Mouse (Mus musculus) heart, embryonic 14.5 days (tissue): ENCODE measurements around the gene Ggcx. TPM values are rescaled to one million over a fixed set of nuclear protein-coding genes. Genes with fewer than 3 reads are reported as not detected.
"Not testable (repeated sequence)": the region's sequence is repeated elsewhere in the genome, so short reads cannot be mapped to it uniquely, and the experiment has no call there.

Source experiments
- ATAC-seq: fragments of 200-750 bp; cut with Nextera tagmentation; 2 replicates; pipeline ENCODE4 v1.8.0; 2017; ENCODE audit warnings: low read depth, moderate TSS enrichment; ENCODE audit not compliant: insufficient number of reproducible peaks, insufficient read depth, low FRiP score
- H3K27ac ChIP-seq, 2 experiments: fragments of 200-500 bp in 1 of 2; fragments of 300-500 bp in 1 of 2; sonication (generic) in 1 of 2; replicated peaks in 1 of 2; 2 replicates each; pipeline ENCODE4 v1.5.1; 2012 to 2014; ENCODE audit warnings: low read depth in 2 of 2, low read length in 2 of 2, control low read depth in 1 of 2, mild to moderate bottlenecking in 1 of 2, mixed read lengths in 1 of 2; ENCODE audit not compliant: control insufficient read depth in 1 of 2, insufficient read depth in 1 of 2
- H3K27me3 ChIP-seq: fragments of 300-500 bp; sonication (generic); 2 replicates; pipeline ENCODE4 v1.6.1; 2014; ENCODE audit warnings: mild to moderate bottlenecking, low read length, control low read depth; ENCODE audit not compliant: control insufficient read depth, insufficient read depth
- H3K36me3 ChIP-seq: fragments of 300-500 bp; sonication (generic); 2 replicates; pipeline ENCODE4 v1.6.1; 2014; ENCODE audit warnings: mild to moderate bottlenecking, control low read depth, low read length, mixed read lengths; ENCODE audit not compliant: control insufficient read depth, insufficient read depth
- H3K4me1 ChIP-seq, 2 experiments: fragments of 200-500 bp in 1 of 2; fragments of 300-500 bp in 1 of 2; sonication (generic) in 1 of 2; 2 replicates each; pipeline ENCODE4 v1.6.1; 2012 to 2014; ENCODE audit warnings: low read length in 2 of 2, control low read depth in 1 of 2, mixed read lengths in 1 of 2; ENCODE audit not compliant: control insufficient read depth in 2 of 2, insufficient read depth in 2 of 2
- H3K4me2 ChIP-seq: fragments of 300-500 bp; sonication (generic); 2 replicates; pipeline ENCODE4 v1.6.1; 2014; ENCODE audit warnings: mild to moderate bottlenecking, low read length
- H3K4me3 ChIP-seq, 2 experiments: fragments of 200-500 bp in 1 of 2; fragments of 300-500 bp in 1 of 2; sonication (generic) in 1 of 2; 2 replicates each; pipeline ENCODE4 v1.5.1; 2012 to 2014; ENCODE audit warnings: low read length in 2 of 2, mild to moderate bottlenecking in 2 of 2, control low read depth in 1 of 2, low read depth in 1 of 2, moderate library complexity in 1 of 2; ENCODE audit not compliant: control insufficient read depth in 1 of 2, insufficient read depth in 1 of 2
- H3K9ac ChIP-seq: fragments of 300-500 bp; sonication (generic); 2 replicates; pipeline ENCODE4 v1.6.1; 2014; ENCODE audit warnings: mild to moderate bottlenecking, low read length
- H3K9me3 ChIP-seq: fragments of 300-500 bp; sonication (generic); 2 replicates; pipeline ENCODE4 v1.6.1; 2016; ENCODE audit warnings: low read length, control low read depth; ENCODE audit not compliant: control insufficient read depth
- WGBS: fragments of 180-500 bp; shearing (Covaris S2); extraction: QIAGEN DNeasy Blood & Tissue Kit; methylation state at CpG from one replicate; pipeline ENCODE4 v1.1.7; 2014; 5-methylcytosine and 5-hydroxymethylcytosine counted together
- polyA plus RNA-seq: library from polyadenylated mRNA; unstranded; fragments of >200 nt; fragmentation: Nextera tagmentation; extraction: Ambion mirVana; gene quantifications from 2 replicates; pipeline ENCODE4 v1.2.1, GENCODE M21; 2014

Gene Ggcx
- polyA plus RNA-seq, 1 experiment from 2014 or later = 24.1 TPM

GRCm38 (mm10) chr6:72466171-72466570 lies 52.1 kb downstream of the Ggcx start:
- H3K27ac ChIP-seq = no peak overlapping the region
- peaks cover 0 to 2% of the 10 kb centered on the region in 2 experiments; a peak in 1 of 4 replicates for H3K4me1 ChIP-seq
- no peak for ATAC-seq
- H3K27me3 ChIP-seq = no peaks in the 10 kb centered on the region
- no peaks in the 10 kb centered on the region for H3K9me3 ChIP-seq
- no peak overlapping the region for H3K4me2 ChIP-seq
- no peak overlapping the region for H3K4me3 ChIP-seq
- no peak overlapping the region for H3K9ac ChIP-seq
- H3K36me3 ChIP-seq = no peaks in the 10 kb centered on the region
- 80% methylated on average over 4 of the region's 4 CpGs for WGBS

- no peaks in the 10 kb centered on the region for H3K36me3 ChIP-seq
- H3K9ac ChIP-seq = no peak overlapping the region
- H3K4me2 ChIP-seq = no peak overlapping the region
- no peak overlapping the region for H3K4me3 ChIP-seq
- WGBS = 60% methylated on average over 14 of the region's 14 CpGs
- H3K4me1 ChIP-seq = no peaks in the 10 kb centered on the region
- H3K27ac ChIP-seq = no peak overlapping the region
- H3K27me3 ChIP-seq = no peaks in the 10 kb centered on the region
- no peaks in the 10 kb centered on the region for H3K9me3 ChIP-seq
- no peak for ATAC-seq
Measured at GRCm38 (mm10) chr6:72473264-72474041, 59.3 kb downstream of the Ggcx start.

- Histone ChIP-seq H3K4me2 (no peak overlapping the region), H3K9me3 (0 out of 2 replicates have a peak, but pooled peaks cover 5% of the 10 kb centered on the region), H3K36me3 (no peaks in the 10 kb centered on the region), H3K27me3 (no peaks in the 10 kb centered on the region), H3K27ac (no peak overlapping the region), H3K4me3 (no peak overlapping the region), H3K9ac (no peak overlapping the region), H3K4me1 (no peaks in the 10 kb centered on the region)
- no peak for ATAC-seq
- 84% methylated on average over 4 of the region's 4 CpGs for WGBS
Measured at GRCm38 (mm10) chr6:72475221-72475985, 61.3 kb downstream of the Ggcx start.

GRCm38 (mm10) chr6:72476836-72477235 lies 62.7 kb downstream of the Ggcx start:
- no peak for ATAC-seq
- H3K36me3 ChIP-seq = no peaks in the 10 kb centered on the region

GRCm38 (mm10) chr6:72477621-72478020 lies 63.5 kb downstream of the Ggcx start:
- H3K27me3 ChIP-seq = no peaks in the 10 kb centered on the region
- ATAC-seq = no peak
- no peaks in the 10 kb centered on the region for H3K36me3 ChIP-seq
- 85% methylated on average over 3 of the region's 3 CpGs for WGBS
- H3K9ac ChIP-seq = no peak overlapping the region
- no peaks in the 10 kb centered on the region for H3K4me1 ChIP-seq
- no peak overlapping the region for H3K4me2 ChIP-seq
- 0 out of 2 replicates have a peak, but pooled peaks cover 5% of the 10 kb centered on the region for H3K9me3 ChIP-seq
- no peak overlapping the region for H3K4me3 ChIP-seq
- no peak overlapping the region for H3K27ac ChIP-seq

More at GRCm38 (mm10) chr6:72476836-72477235, 62.7 kb downstream of the Ggcx start:
- Histone ChIP-seq H3K9ac (no peak overlapping the region), H3K4me3 (no peak overlapping the region), H3K4me1 (no peaks in the 10 kb centered on the region), H3K27ac (no peak overlapping the region), H3K4me2 (no peak overlapping the region), H3K9me3 (0 out of 2 replicates have a peak, but pooled peaks cover 5% of the 10 kb centered on the region), H3K27me3 (no peaks in the 10 kb centered on the region)
- WGBS = 92% methylated on average over 5 of the region's 5 CpGs

- not testable (repeated sequence) for H3K9ac ChIP-seq, H3K4me1 ChIP-seq, ATAC-seq, H3K27me3 ChIP-seq, H3K27ac ChIP-seq, H3K4me2 ChIP-seq, H3K36me3 ChIP-seq, H3K4me3 ChIP-seq, H3K9me3 ChIP-seq
- WGBS = 85% methylated on average over 1 of the region's 3 CpGs
Measured at GRCm38 (mm10) chr6:72478691-72479090, 64.6 kb downstream of the Ggcx start.

- H3K4me2 ChIP-seq = no peak overlapping the region
- no peaks in the 10 kb centered on the region for H3K4me1 ChIP-seq
- no peak overlapping the region for H3K9ac ChIP-seq
- H3K27ac ChIP-seq = no peak overlapping the region
- ATAC-seq = no peak
- no peaks in the 10 kb centered on the region for H3K27me3 ChIP-seq
- 0 out of 2 replicates have a peak, but pooled peaks cover 5% of the 10 kb centered on the region for H3K9me3 ChIP-seq
- H3K4me3 ChIP-seq = no peak overlapping the region
- WGBS = 72% methylated on average over 12 of the region's 12 CpGs
- no peaks in the 10 kb centered on the region for H3K36me3 ChIP-seq
Measured at GRCm38 (mm10) chr6:72479645-72480421, 65.7 kb downstream of the Ggcx start.
